Mouse (Mus musculus): Measurements from ENCODE around the gene Zfp984.

DNA sequence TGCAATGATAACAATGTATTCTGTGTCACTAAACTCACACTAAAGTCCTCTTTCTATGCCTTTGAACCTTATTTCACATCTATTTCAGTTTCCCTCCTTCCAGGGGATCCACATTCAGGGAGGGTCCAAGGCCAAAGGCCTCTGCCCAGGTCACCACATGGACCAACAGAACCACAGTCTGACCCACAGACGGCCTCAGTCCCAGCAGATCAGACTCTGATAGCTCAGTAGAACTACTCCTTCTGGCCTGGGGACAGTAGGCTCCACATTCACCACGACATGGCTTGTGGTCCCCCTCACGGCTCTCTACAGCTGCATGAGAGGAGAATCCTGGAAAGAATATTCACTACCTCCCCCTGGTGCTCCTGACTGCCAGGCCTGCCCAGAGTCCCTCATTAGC, 33.3 kb upstream of the Zfp984 start:
- TF ChIP-seq CEBPB (IDR thresholded peaks at IDR 0.05; ENCODE audit: low read depth) (no peak), CTCF (IDR thresholded peaks at IDR 0.05; ENCODE audit: control insufficient read depth, insufficient read depth, insufficient read length) (no peak), MYOD1 (IDR thresholded peaks at IDR 0.05; ENCODE audit: control insufficient read depth, insufficient read length, low read depth) (no peak)
